Mouse (Mus musculus): ENCODE results near the gene Ssh2. TPM values are rescaled to one million over a fixed set of nuclear protein-coding genes. Genes with fewer than 3 reads are reported as not detected.

Ssh2 gene
- polyA plus RNA-seq, 1 experiment, result not detected

DNA sequence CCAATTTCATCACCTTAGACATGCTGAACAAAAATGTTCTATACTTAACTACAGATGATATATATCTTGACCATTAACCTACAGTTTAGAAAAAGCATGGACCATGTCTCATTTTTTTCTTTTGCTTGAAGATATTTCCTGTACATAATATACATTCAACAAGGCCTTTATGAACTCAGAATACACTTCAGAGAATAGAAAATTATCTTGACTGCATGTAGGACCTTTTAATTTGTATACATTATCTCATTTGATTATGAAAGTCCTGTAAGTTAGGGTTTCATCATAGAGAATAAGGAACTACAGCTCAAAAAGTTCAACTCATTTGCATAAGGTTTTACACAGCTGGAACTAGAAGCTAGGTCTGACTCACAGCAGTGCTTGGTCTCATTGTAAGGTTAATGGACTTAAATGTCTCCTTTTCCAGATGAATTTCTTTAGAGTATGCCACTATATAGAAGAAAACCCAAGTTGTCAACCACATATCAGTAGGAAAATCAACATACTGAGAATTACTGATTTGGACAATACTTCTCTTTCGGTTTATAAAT, 1.9 kb upstream of the Ssh2 start:
- Histone ChIP-seq H3K27ac (ENCODE audit: insufficient read depth, low read depth, low read length) (no peak overlapping the region), H3K4me1 (ENCODE audit: control insufficient read depth, insufficient read depth, low read length) (peaks cover 2% of the 10 kb centered on the region; the same call in 1 of the 2 replicates), H3K4me3 (ENCODE audit: insufficient read depth, low read depth, low read length) (no peak overlapping the region)
- 83% methylated on average over 1 of the region's 1 CpGs for WGBS
- no peak for TF ChIP-seq CTCF (IDR thresholded peaks at IDR 0.05; ENCODE audit: insufficient read depth, low read depth, low read length)
- no peak for TF ChIP-seq POLR2A (IDR thresholded peaks at IDR 0.05; ENCODE audit: insufficient read depth, low read depth, low read length)

DNA sequence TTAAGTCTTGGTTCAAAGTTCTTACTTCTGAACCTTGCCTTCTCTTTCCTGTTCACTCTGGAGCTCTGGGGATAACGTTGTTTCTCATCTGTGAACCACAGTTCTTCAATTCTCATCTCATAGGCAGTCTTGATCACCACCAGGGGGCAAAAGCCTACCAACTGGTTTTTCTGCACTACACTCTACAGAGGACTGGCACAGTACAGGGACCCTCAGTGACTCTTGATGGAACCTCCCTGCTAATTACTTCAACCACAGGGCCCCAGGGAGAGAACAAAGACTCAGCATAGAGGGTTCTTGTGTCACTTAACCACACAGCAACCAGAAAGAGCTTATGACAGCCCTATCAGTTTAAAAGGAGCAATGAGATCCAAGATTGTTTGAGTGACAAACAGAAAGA, 1.3 kb upstream of the Ssh2 start:
- Histone ChIP-seq H3K4me3 (ENCODE audit: insufficient read depth, low read depth, low read length) (no peak overlapping the region), H3K4me1 (ENCODE audit: control insufficient read depth, insufficient read depth, low read length) (peaks cover 2% of the 10 kb centered on the region; the same call in 1 of the 2 replicates), H3K27ac (ENCODE audit: insufficient read depth, low read depth, low read length) (no peak overlapping the region)
- TF ChIP-seq POLR2A (IDR thresholded peaks at IDR 0.05; ENCODE audit: insufficient read depth, low read depth, low read length), result no peak
- no peak for TF ChIP-seq CTCF (IDR thresholded peaks at IDR 0.05; ENCODE audit: insufficient read depth, low read depth, low read length)
- 0% methylated on average over 1 of the region's 1 CpGs for WGBS

DNA sequence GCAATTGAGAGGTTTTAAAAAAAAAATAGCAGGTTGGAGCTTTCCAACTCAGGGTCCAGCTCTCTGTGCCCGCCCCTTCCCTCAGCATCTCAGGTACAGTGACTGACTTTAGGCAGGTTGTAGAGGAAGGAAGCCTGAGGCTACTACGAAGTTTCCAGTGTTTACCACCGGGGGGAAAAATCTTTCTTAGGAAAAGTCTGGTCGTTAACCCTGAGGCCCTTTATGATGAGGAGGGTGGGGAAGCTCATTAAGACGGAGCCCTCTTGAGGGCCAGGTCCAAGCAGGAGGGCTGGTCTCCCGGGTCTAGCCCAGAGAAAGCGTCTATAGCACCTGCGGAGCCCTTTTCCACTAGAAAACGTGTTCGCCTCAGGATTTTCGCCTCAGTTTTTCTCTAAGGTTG, 604 bp upstream of the Ssh2 start:
- peak overlapping the region; percentile 88 for H3K27ac ChIP-seq (ENCODE audit: insufficient read depth, low read depth, low read length)
- peaks cover 2% of the 10 kb centered on the region; the same call in 1 of the 2 replicates for H3K4me1 ChIP-seq (ENCODE audit: control insufficient read depth, insufficient read depth, low read length)
- WGBS, result 1% methylated on average over 11 of the region's 11 CpGs
- no peak for TF ChIP-seq CTCF (IDR thresholded peaks at IDR 0.05; ENCODE audit: insufficient read depth, low read depth, low read length)
- TF ChIP-seq POLR2A (IDR thresholded peaks at IDR 0.05; ENCODE audit: insufficient read depth, low read depth, low read length), result no peak
- peak overlapping the region; percentile 69 for H3K4me3 ChIP-seq (ENCODE audit: insufficient read depth, low read depth, low read length)

DNA sequence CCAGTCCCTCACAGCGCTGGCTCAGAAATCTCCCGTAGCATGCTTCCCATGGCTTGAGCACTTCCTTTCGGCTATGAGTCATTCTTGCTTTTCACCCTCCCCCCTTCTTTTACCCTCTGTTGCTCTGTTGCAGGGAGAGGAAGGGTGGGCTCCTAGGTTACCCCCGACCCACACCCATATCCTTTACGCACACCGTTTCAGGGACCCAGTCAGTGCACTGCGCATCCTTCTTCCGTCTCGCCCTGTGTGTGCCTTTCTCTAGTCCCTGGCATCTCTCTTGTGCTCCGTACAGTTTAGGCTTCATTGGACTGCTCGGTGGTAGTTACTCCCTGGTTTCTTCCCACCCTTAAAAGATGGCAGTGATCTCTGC, 659 bp downstream of the Ssh2 start:
- H3K27ac ChIP-seq (ENCODE audit: insufficient read depth, low read depth, low read length), result peak overlapping the region; percentile 71
- peaks cover 2% of the 10 kb centered on the region; the same call in 1 of the 2 replicates for H3K4me1 ChIP-seq (ENCODE audit: control insufficient read depth, insufficient read depth, low read length)
- WGBS, result under 1% methylated on average over 11 of the region's 11 CpGs
- TF ChIP-seq POLR2A (IDR thresholded peaks at IDR 0.05; ENCODE audit: insufficient read depth, low read depth, low read length) (no peak), CTCF (IDR thresholded peaks at IDR 0.05; ENCODE audit: insufficient read depth, low read depth, low read length) (no peak)
- peak overlapping the region; percentile 69 for H3K4me3 ChIP-seq (ENCODE audit: insufficient read depth, low read depth, low read length)

DNA sequence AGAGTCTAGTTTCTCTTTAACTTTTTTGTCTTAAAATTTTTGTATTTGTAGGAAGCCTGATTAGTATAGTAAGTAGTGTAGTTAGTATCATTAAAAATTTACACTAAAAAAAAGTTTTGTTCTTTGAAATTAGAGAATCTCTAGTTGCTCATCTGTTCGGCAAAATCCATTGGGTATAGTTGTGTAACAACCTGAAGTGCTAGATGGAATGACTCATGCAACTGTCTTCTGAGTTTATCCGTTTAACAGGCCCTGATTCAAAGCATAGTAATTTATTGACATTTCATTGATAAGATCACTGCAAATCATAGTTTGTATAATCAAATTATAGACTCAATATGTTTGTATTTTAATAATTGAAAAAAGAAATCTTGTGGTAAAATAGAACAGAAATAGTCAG, 14.7 kb downstream of the Ssh2 start:
- Histone ChIP-seq H3K27ac (ENCODE audit: insufficient read depth, low read depth, low read length) (no peak overlapping the region), H3K4me3 (ENCODE audit: insufficient read depth, low read depth, low read length) (no peak overlapping the region), H3K4me1 (ENCODE audit: control insufficient read depth, insufficient read depth, low read length) (no peaks in the 10 kb centered on the region)
- 76% methylated on average over 2 of the region's 2 CpGs for WGBS
- no peak for TF ChIP-seq CTCF (IDR thresholded peaks at IDR 0.05; ENCODE audit: insufficient read depth, low read depth, low read length)

DNA sequence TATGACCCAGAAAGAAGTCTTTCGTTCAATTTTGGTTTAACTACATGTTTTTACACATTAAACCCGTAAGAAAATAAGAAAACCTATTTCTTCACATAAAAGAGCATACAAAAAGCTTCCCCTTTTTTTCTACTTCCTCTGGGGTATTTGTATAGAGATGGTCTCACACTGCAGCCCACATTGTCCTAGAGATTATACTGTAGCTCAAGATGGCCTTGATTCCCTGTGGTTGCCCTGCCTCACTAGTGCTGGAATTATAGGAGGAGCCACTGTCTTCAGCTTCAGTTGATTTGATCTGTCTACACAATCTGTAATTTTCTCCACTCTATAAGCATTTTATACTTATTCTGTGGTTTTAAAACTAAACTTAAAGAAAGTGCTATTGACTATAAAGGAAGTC, 15.4 kb downstream of the Ssh2 start:
- H3K4me3 ChIP-seq (ENCODE audit: insufficient read depth, low read depth, low read length), result no peak overlapping the region
- WGBS, result 92% methylated on average over 2 of the region's 2 CpGs
- no peaks in the 10 kb centered on the region for H3K4me1 ChIP-seq (ENCODE audit: control insufficient read depth, insufficient read depth, low read length)
- no peak for TF ChIP-seq POLR2A (IDR thresholded peaks at IDR 0.05; ENCODE audit: insufficient read depth, low read depth, low read length)
- no peak overlapping the region for H3K27ac ChIP-seq (ENCODE audit: insufficient read depth, low read depth, low read length)

DNA sequence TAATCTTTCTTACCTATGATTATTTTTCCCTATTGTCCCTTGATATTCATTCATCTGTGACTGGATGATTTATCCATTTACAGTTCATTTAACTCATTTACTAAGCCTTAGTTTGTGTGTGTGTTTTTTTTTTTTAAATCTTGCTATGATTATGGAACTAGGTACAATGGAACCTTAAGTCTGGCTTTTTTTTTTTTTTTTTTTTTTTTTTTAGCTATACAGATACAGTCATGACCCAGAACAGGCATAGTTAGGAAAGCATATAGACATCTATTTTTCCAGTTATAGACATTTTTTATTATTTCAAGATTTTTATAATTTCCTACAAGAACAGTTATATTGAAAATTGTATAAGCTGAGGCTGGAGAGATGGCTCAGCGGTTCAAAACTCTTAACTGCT, 19.2 kb downstream of the Ssh2 start:
- no peak overlapping the region for H3K4me3 ChIP-seq (ENCODE audit: insufficient read depth, low read depth, low read length)
- WGBS, result 98% methylated on average over 1 of the region's 1 CpGs
- TF ChIP-seq CTCF (IDR thresholded peaks at IDR 0.05; ENCODE audit: insufficient read depth, low read depth, low read length) (no peak), POLR2A (IDR thresholded peaks at IDR 0.05; ENCODE audit: insufficient read depth, low read depth, low read length) (no peak)
- no peaks in the 10 kb centered on the region for H3K4me1 ChIP-seq (ENCODE audit: control insufficient read depth, insufficient read depth, low read length)
- no peak overlapping the region for H3K27ac ChIP-seq (ENCODE audit: insufficient read depth, low read depth, low read length)

DNA sequence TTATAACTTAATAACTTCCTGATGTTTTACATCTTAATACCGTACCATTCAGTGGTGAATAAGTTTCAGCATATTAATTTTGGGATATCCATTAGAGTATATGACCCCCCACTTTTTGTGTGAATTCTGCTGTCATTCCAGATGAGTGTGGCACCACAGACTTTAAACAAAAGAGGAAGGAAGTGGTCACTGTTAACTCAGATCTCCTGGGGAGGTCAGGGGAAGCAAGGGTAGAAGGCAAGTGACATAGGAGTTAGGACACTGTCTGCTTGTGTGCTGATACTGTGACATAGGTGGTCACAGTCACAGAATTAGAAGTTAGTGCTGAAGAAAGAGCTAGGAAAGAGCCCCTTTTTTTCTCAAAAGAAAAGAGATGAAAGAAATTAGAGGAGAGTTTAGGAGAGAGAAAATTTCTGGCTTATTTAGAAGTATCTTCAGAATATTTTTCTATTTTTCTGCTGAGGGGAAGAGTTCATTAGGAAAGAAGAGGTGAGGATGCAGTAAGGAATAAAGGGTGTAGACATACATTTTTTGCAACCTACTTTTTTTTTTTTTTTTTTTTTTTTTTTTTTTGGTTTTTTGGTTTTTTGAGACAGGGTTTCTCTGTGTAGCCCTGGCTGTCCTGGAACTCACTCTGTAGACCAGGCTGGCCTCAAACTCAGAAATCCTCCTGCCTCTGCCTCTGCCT, 23.7 kb downstream of the Ssh2 start:
- 95% methylated on average over 1 of the region's 1 CpGs for WGBS
- TF ChIP-seq POLR2A (IDR thresholded peaks at IDR 0.05; ENCODE audit: insufficient read depth, low read depth, low read length) (no peak), CTCF (IDR thresholded peaks at IDR 0.05; ENCODE audit: insufficient read depth, low read depth, low read length) (no peak)
- H3K4me3 ChIP-seq (ENCODE audit: insufficient read depth, low read depth, low read length), result no peak overlapping the region
- H3K27ac ChIP-seq (ENCODE audit: insufficient read depth, low read depth, low read length), result no peak overlapping the region
- no peaks in the 10 kb centered on the region for H3K4me1 ChIP-seq (ENCODE audit: control insufficient read depth, insufficient read depth, low read length)

DNA sequence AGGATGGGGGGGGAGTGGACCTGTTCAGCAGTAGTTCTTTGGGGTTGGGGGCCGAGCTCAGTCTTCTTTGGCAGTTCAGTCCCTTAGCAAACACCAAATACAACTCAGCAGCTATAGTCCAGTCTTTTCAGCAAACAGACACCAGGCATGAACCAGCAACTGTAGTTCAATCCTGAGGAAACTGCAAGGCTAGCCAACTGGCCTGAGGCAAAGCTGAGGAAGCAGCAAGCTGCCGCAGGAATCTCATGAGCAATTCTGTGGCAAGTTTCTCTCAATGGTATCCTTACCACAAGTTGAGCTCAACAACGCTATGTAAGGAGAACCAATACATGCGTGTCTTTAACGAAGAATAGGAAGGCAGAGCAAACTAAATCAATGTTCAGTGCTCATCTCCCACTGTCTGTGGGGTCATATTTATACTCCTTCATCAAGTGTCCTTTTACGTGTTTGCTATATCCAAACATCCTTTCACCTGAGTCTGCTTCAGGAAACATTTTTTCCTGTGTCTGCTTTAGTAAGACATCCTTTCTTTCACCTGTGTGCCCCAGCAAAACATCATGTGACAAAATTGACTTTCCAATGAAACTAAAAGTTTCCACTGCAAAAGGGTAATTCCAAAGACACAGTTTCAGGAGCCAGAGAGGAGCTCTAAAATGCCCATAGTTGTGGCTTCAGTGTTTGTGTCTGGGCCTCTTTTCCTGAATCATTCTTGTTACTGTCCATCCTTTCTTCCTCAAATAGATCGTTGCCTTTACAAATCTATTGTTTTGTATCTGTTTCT, 24.6 kb downstream of the Ssh2 start:
- H3K4me3 ChIP-seq (ENCODE audit: insufficient read depth, low read depth, low read length), result no peak overlapping the region
- H3K27ac ChIP-seq (ENCODE audit: insufficient read depth, low read depth, low read length), result no peak overlapping the region
- H3K4me1 ChIP-seq (ENCODE audit: control insufficient read depth, insufficient read depth, low read length), result no peaks in the 10 kb centered on the region
- TF ChIP-seq POLR2A (IDR thresholded peaks at IDR 0.05; ENCODE audit: insufficient read depth, low read depth, low read length), result no peak
- no peak for TF ChIP-seq CTCF (IDR thresholded peaks at IDR 0.05; ENCODE audit: insufficient read depth, low read depth, low read length)
- 90% methylated on average over 7 of the region's 7 CpGs for WGBS
